Mouse (Mus musculus): Measurements from ENCODE around the gene Olfr473.

- TF ChIP-seq CTCF (IDR thresholded peaks at IDR 0.05; ENCODE audit: borderline replicate concordance, insufficient read depth, low read depth, low read length): no peak
- no peak for TF ChIP-seq POLR2A (IDR thresholded peaks at IDR 0.05; ENCODE audit: borderline replicate concordance, insufficient read depth, low read length)
Measured at GRCm38 (mm10) chr7:107897602-107898001, 32.6 kb upstream of the Olfr473 start, which contains the start of gene Olfr472.
